In the genomic region with DNA sequence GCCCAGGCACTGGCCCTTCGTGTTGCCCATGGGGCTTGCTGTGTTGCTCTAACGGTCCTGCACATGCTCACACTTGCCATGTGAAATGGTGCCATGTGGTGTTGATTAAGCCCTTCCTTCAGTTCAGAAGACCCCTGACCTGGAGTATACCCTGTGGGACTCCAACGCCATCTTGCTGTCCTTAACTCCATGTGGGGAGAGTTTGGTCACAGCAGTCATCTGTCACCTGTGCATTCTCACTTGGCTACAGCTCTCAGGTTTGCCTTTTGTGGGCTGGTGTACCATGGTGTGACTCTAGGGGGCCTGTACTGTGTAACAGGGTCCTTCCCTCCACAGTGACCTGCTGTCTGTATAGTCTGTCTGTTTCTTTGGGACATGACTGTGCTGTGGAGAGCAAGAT, we compare ENCODE assay signal across 7 mouse cellular contexts.
DNase-seq lines count a peak whose midpoint lies in the region; ATAC-seq and TF ChIP-seq lines count a peak whose summit lies in the region.

No protein-coding gene starts in this region.

- H3K4me1 ChIP-seq in CH12.LX (ENCODE audit: control insufficient read depth in 1 of 2, insufficient read depth in 2 of 2) = peaks cover 67 to 90% of the 10 kb centered on the region in 2 experiments
- peaks cover 44% of the 10 kb centered on the region for H3K4me1 ChIP-seq in liver, embryonic 16.5 days (ENCODE audit: control insufficient read depth, low read depth, low read length)

- H3K4me3 ChIP-seq in CH12.LX (replicated peaks in 1 of 3; ENCODE audit: low read depth in 2 of 3, low read length in 2 of 3, poor library complexity in 1 of 3) = peak overlapping the region in 1 of 3 experiments; percentile 11
- H3K4me3 ChIP-seq in liver, embryonic 16.5 days (ENCODE audit: low read depth, low read length) = no peak overlapping the region

- peaks cover 23% of the 10 kb centered on the region for H3K79me2 ChIP-seq in CH12.LX (replicated peaks; ENCODE audit: control insufficient read depth, extremely low read depth, insufficient read depth, poor library complexity, severe bottlenecking)

- in situ Hi-C loops in CH12.LX (cut with MboI; ENCODE audit: low pct_ligation_motif_present, low pct_unique_long_range_greater_than_20kb, low sequenced_read_pairs) = no loop called here

- TF ChIP-seq RAD21 in CH12.LX (IDR thresholded peaks at IDR 0.05; ENCODE audit: low read depth, low read length) = peak; percentile 26

- TF ChIP-seq EP300 in CH12.LX (IDR thresholded peaks at IDR 0.05; ENCODE audit: low read length) = no peak

- no peaks in the 10 kb centered on the region for H3K27me3 ChIP-seq in CH12.LX (replicated peaks)
- H3K27me3 ChIP-seq in liver, embryonic 16.5 days (ENCODE audit: control insufficient read depth, insufficient read depth, low read depth, low read length) = no peaks in the 10 kb centered on the region

- H3K9me3 ChIP-seq in CH12.LX (replicated peaks; ENCODE audit: low read length) = no peaks in the 10 kb centered on the region
- H3K9me3 ChIP-seq in liver, embryonic 16.5 days (replicated peaks; ENCODE audit: control insufficient read depth, low read length) = no peaks in the 10 kb centered on the region

- H3K9ac ChIP-seq in CH12.LX (ENCODE audit: insufficient read depth, low read depth) = peak overlapping the region; percentile 43
- H3K9ac ChIP-seq in liver, embryonic 16.5 days (ENCODE audit: low read depth, low read length) = no peak overlapping the region

- TF ChIP-seq CTCF in CH12.LX (conservative IDR thresholded peaks at IDR 0.05 in 1 of 2, IDR thresholded peaks at IDR 0.05 in 1 of 2; ENCODE audit: low read depth in 2 of 2, low read length in 2 of 2) = peak; percentile 36 to 55; a peak in 3 of 4 replicates

- H3K36me3 ChIP-seq in CH12.LX (replicated peaks in 1 of 2; ENCODE audit: control insufficient read depth in 1 of 2, insufficient read depth in 1 of 2, low read length in 1 of 2) = peaks cover 0 to 30% of the 10 kb centered on the region in 2 experiments
- H3K36me3 ChIP-seq in liver, embryonic 16.5 days (ENCODE audit: control insufficient read depth, insufficient read depth) = no peaks in the 10 kb centered on the region

- peak; percentile 57 for DNase-seq in A20 (ENCODE audit: low read depth, low spot score)
- DNase-seq in CH12.LX (ENCODE audit: extremely low read depth) = no peak
- peak; percentile 70 for DNase-seq in forelimb bud, embryonic 11.5 days (ENCODE audit: low read depth, low spot score)
- no peak for DNase-seq in T-cell, adult 2 months (ENCODE audit: low spot score)
- DNase-seq in left cerebral cortex, adult 11 months (ENCODE audit: low spot score) = no peak

- TF ChIP-seq POLR2A in CH12.LX (IDR thresholded peaks at IDR 0.05; ENCODE audit: low read depth, low read length) = no peak

- 52% methylated on average over 3 of the region's 3 CpGs for WGBS in liver, embryonic 16.5 days (ENCODE audit: insufficient replicate concordance)

- peak overlapping the region; percentile 72 for H3K4me2 ChIP-seq in CH12.LX (ENCODE audit: insufficient read depth, low read depth, poor library complexity, severe bottlenecking)
- 0 out of 2 replicates have a peak overlapping the region, but pooled peaks have one; percentile 35 for H3K4me2 ChIP-seq in liver, embryonic 16.5 days (ENCODE audit: low read depth, low read length)

- no peak for ATAC-seq in liver, embryonic 16.5 days (ENCODE audit: low read depth)
- ATAC-seq in erythroid progenitor cell, adult 5-6 weeks (replicated peaks; ENCODE audit: low FRiP score, poor library complexity, severe bottlenecking) = no peak

- dilution Hi-C loops in CH12.LX (cut with MboI; ENCODE audit: extremely low pct_ligation_motif_present, extremely low pct_unique_long_range_greater_than_20kb, low sequenced_read_pairs) = no loop called here

- H3K27ac ChIP-seq in CH12.LX (ENCODE audit: insufficient read depth, low read depth) = peak overlapping the region; percentile 97
- H3K27ac ChIP-seq in liver, embryonic 16.5 days (ENCODE audit: low read length) = peak overlapping the region; percentile 72

TF ChIP-seq in CH12.LX, 34 proteins besides CTCF, POLR2A, EP300 and RAD21:
- TF ChIP-seq SMC3 (IDR thresholded peaks at IDR 0.05; ENCODE audit: low read depth, low read length) (peak; percentile 49), KAT2A (IDR thresholded peaks at IDR 0.05; ENCODE audit: insufficient replicate concordance, low read length) (no peak), ZMIZ1 (IDR thresholded peaks at IDR 0.05; ENCODE audit: low read depth, low read length) (no peak), NRF1 (IDR thresholded peaks at IDR 0.05; ENCODE audit: low read depth, low read length) (0 out of 2 replicates have a peak, but pooled peaks have one; percentile 22), MAX (IDR thresholded peaks at IDR 0.05; ENCODE audit: low read length) (0 out of 2 replicates have a peak, but pooled peaks have one; percentile 38), E2F4 (IDR thresholded peaks at IDR 0.05; ENCODE audit: insufficient replicate concordance, low read depth, low read length) (no peak)
TF ChIP-seq in CH12.LX: peak in this region for 3.

Comparison
In these comparisons a context has a peak if more than half of its experiments do, and no peak if none do; other contexts are left out.
1. DNase-seq: peak in A20 (single experiment) and forelimb bud, embryonic 11.5 days (single experiment); none in CH12.LX (single experiment), T-cell, adult 2 months (single experiment) and left cerebral cortex, adult 11 months (single experiment).